Mouse (Mus musculus) thymus, postnatal 36 days (tissue): ENCODE results near the gene Ugt2b1.
"Not testable (repeated sequence)": the region's sequence is repeated elsewhere in the genome, so short reads cannot be mapped to it uniquely, and the experiment has no call there.

Experiments
- DNase-seq, 2 experiments: peaks; one replicate each; pipeline ENCODE4 v3.0.0; 2022; ENCODE audit warnings: mixed read lengths in 2 of 2

Gene Ugt2b1

GRCm38 (mm10) chr5:86926426-86926825 lies at the start of gene Ugt2b1:
Gene Ugt2b1, minus strand, starts transcription at chr5:86926530.
- no peak for DNase-seq

GRCm38 (mm10) chr5:86967271-86967670 lies 40.9 kb upstream of the Ugt2b1 start:
- DNase-seq = not testable (repeated sequence)

- DNase-seq = not testable (repeated sequence)
Observed at GRCm38 (mm10) chr5:86962849-86963248, 36.5 kb upstream of the Ugt2b1 start.

GRCm38 (mm10) chr5:86961587-86962358 lies 35.4 kb upstream of the Ugt2b1 start:
- no peak for DNase-seq

GRCm38 (mm10) chr5:86960504-86960903 lies 34.2 kb upstream of the Ugt2b1 start:
- DNase-seq = no peak

- DNase-seq = no peak
Observed at GRCm38 (mm10) chr5:86942111-86942510, 15.8 kb upstream of the Ugt2b1 start.

- DNase-seq = no peak
Observed at GRCm38 (mm10) chr5:86920661-86921233, 5.6 kb downstream of the Ugt2b1 start.

- no peak for DNase-seq
Observed at GRCm38 (mm10) chr5:86911357-86912099, 14.8 kb downstream of the Ugt2b1 start.

GRCm38 (mm10) chr5:86910770-86911169 lies 15.6 kb downstream of the Ugt2b1 start:
- no peak for DNase-seq

GRCm38 (mm10) chr5:86906758-86907157 lies 19.6 kb downstream of the Ugt2b1 start, which contains the start of gene Ugt2b34:
Gene Ugt2b34, minus strand, starts transcription at chr5:86906937.
- DNase-seq = no peak

GRCm38 (mm10) chr5:86889933-86890332 lies 36.4 kb downstream of the Ugt2b1 start:
- no peak for DNase-seq

- no peak for DNase-seq
Observed at GRCm38 (mm10) chr5:86888420-86888819, 37.9 kb downstream of the Ugt2b1 start.

- DNase-seq = no peak
Observed at GRCm38 (mm10) chr5:86887081-86887480, 39.2 kb downstream of the Ugt2b1 start.

- no peak for DNase-seq
Observed at GRCm38 (mm10) chr5:86886620-86887019, 39.7 kb downstream of the Ugt2b1 start.

GRCm38 (mm10) chr5:86871877-86872276 lies 54.5 kb downstream of the Ugt2b1 start:
- no peak for DNase-seq
